Mouse (Mus musculus) CH12.LX (cell line): ENCODE results near the gene Eif4g3. TPM values are rescaled to one million over a fixed set of nuclear protein-coding genes. Genes with fewer than 3 reads are reported as not detected.

Experiments
- DNase-seq: peaks from one replicate; pipeline ENCODE4 v3.0.0-alpha.2; 2013; ENCODE audit errors: extremely low read depth
- H3K27ac ChIP-seq: 2 replicates; pipeline ENCODE4 v1.5.1; 2012; ENCODE audit warnings: low read depth, mild to moderate bottlenecking, control low read depth, moderate library complexity; ENCODE audit not compliant: insufficient read depth
- H3K27me3 ChIP-seq: replicated peaks from 2 replicates; pipeline ENCODE3; 2012; ENCODE audit warnings: inconsistent platforms
- H3K36me3 ChIP-seq, 2 experiments: replicated peaks in 1 of 2; 2 replicates each; pipeline versions ENCODE3 to v1.6.1; 2012; ENCODE audit warnings: inconsistent platforms in 1 of 2, low read length in 1 of 2, mild to moderate bottlenecking in 1 of 2, mixed read lengths in 1 of 2, moderate library complexity in 1 of 2; ENCODE audit not compliant: control insufficient read depth in 1 of 2, insufficient read depth in 1 of 2
- H3K4me1 ChIP-seq, 2 experiments: 2 replicates each; pipeline ENCODE4 v1.6.1; 2012; ENCODE audit warnings: inconsistent platforms in 1 of 2, moderate library complexity in 1 of 2; ENCODE audit not compliant: insufficient read depth in 2 of 2, control insufficient read depth in 1 of 2
- H3K4me2 ChIP-seq: 2 replicates; pipeline ENCODE4 v1.6.1; 2012; ENCODE audit warnings: low read depth, mild to moderate bottlenecking, control low read depth; ENCODE audit not compliant: poor library complexity, insufficient read depth, severe bottlenecking
- H3K4me3 ChIP-seq, 3 experiments: fragments of 150-350 bp in 1 of 3; sonication (generic) in 1 of 3; replicated peaks in 1 of 3; 2 replicates each; pipeline versions ENCODE3 to v1.5.1; 2011 to 2012; ENCODE audit warnings: low read depth in 2 of 3, low read length in 2 of 3, mild to moderate bottlenecking in 2 of 3, moderate library complexity in 2 of 3, control low read depth in 1 of 3, improper control_type of control experiment in 1 of 3, inconsistent platforms in 1 of 3, mixed read lengths in 1 of 3; ENCODE audit not compliant: poor library complexity in 1 of 3
- H3K79me2 ChIP-seq: replicated peaks from 2 replicates; pipeline ENCODE4 v1.6.1; 2012; ENCODE audit warnings: mild to moderate bottlenecking, moderate library complexity; ENCODE audit not compliant: control insufficient read depth, poor library complexity, insufficient read depth, severe bottlenecking; ENCODE audit errors: extremely low read depth
- H3K9ac ChIP-seq: 2 replicates; pipeline ENCODE4 v1.6.1; 2012; ENCODE audit warnings: low read depth, mild to moderate bottlenecking, control low read depth, moderate library complexity; ENCODE audit not compliant: insufficient read depth
- H3K9me3 ChIP-seq: replicated peaks from 2 replicates; pipeline ENCODE3; 2012; ENCODE audit warnings: low read length, inconsistent platforms, mixed read lengths
- CHD1 ChIP-seq: IDR thresholded peaks from 2 replicates; pipeline ENCODE4 v1.6.1; 2012; ENCODE audit warnings: low read depth, low read length, improper control_type of control experiment, inconsistent platforms
- ETS1 ChIP-seq: conservative IDR thresholded peaks from 2 replicates; pipeline ENCODE4 v1.6.1; 2012; ENCODE audit warnings: low read depth, mild to moderate bottlenecking, inconsistent platforms, low read length, improper control_type of control experiment, moderate library complexity
- HCFC1 ChIP-seq: IDR thresholded peaks from 2 replicates; pipeline ENCODE4 v1.6.1; 2012; ENCODE audit warnings: low read depth, mild to moderate bottlenecking, inconsistent platforms, low read length, improper control_type of control experiment
- JUN ChIP-seq: IDR thresholded peaks from 2 replicates; pipeline ENCODE4 v1.6.1; 2011; ENCODE audit warnings: low read depth, mild to moderate bottlenecking, low read length, improper control_type of control experiment, moderate library complexity; ENCODE audit not compliant: insufficient read depth
- JUND ChIP-seq: conservative IDR thresholded peaks from 2 replicates; pipeline ENCODE4 v1.6.1; 2011; ENCODE audit warnings: low read depth, low read length, improper control_type of control experiment
- MAFK ChIP-seq: IDR thresholded peaks from 2 replicates; pipeline ENCODE4 v1.6.1; 2011; ENCODE audit warnings: low read length, improper control_type of control experiment; ENCODE audit not compliant: insufficient replicate concordance
- MAX ChIP-seq: IDR thresholded peaks from 2 replicates; pipeline ENCODE4 v1.6.1; 2011; ENCODE audit warnings: low read length, improper control_type of control experiment
- MEF2A ChIP-seq: IDR thresholded peaks from 2 replicates; pipeline ENCODE4 v1.6.1; 2014; ENCODE audit warnings: low read depth, mild to moderate bottlenecking, inconsistent platforms, low read length, improper control_type of control experiment, borderline replicate concordance
- NELFE ChIP-seq: IDR thresholded peaks from 2 replicates; pipeline ENCODE4 v1.6.1; 2011; ENCODE audit warnings: low read depth, low read length, improper control_type of control experiment
- NRF1 ChIP-seq: IDR thresholded peaks from 2 replicates; pipeline ENCODE4 v1.6.1; 2014; ENCODE audit warnings: low read depth, mild to moderate bottlenecking, inconsistent platforms, low read length, improper control_type of control experiment, moderate library complexity
- PAX5 ChIP-seq: IDR thresholded peaks from 2 replicates; pipeline ENCODE4 v1.6.1; 2012; ENCODE audit warnings: low read length, inconsistent platforms, mixed read lengths
- POLR2A ChIP-seq: IDR thresholded peaks from 2 replicates; pipeline ENCODE4 v1.6.1; 2011; ENCODE audit warnings: low read depth, mild to moderate bottlenecking, improper control_type of control experiment, low read length
- SMC3 ChIP-seq: IDR thresholded peaks from 2 replicates; pipeline ENCODE4 v1.6.1; 2011; ENCODE audit warnings: low read depth, low read length, improper control_type of control experiment
- USF2 ChIP-seq: conservative IDR thresholded peaks from 2 replicates; pipeline ENCODE4 v1.6.1; 2011; ENCODE audit warnings: low read depth, low read length, improper control_type of control experiment
- ZC3H11A ChIP-seq: IDR thresholded peaks from 2 replicates; pipeline ENCODE4 v1.6.1; 2012; ENCODE audit warnings: low read depth, mild to moderate bottlenecking, inconsistent platforms, low read length, improper control_type of control experiment
- ZNF384 ChIP-seq: IDR thresholded peaks from 2 replicates; pipeline ENCODE4 v1.6.1; 2012; ENCODE audit warnings: low read depth, low read length, improper control_type of control experiment, inconsistent platforms
- dilution Hi-C: fragments of 300-500 bp; cut with MboI; formaldehyde crosslinking; loops from 2 replicates; pipeline ENCODE4 v1.14.3; 2020; ENCODE audit warnings: low sequenced_read_pairs; ENCODE audit not compliant: extremely low pct_unique_long_range_greater_than_20kb, extremely low pct_ligation_motif_present
- in situ Hi-C: fragments of 300-500 bp; cut with MboI; formaldehyde crosslinking; loops from 3 replicates; pipeline ENCODE4 v1.14.3; 2019; ENCODE audit warnings: low sequenced_read_pairs, low pct_ligation_motif_present, low pct_unique_long_range_greater_than_20kb, mixed read lengths
- polyA plus RNA-seq: library from polyadenylated mRNA; unstranded; fragments of >175 nt; gene quantifications from 2 replicates; pipeline ENCODE4 v1.2.1, GENCODE M21; 2012; ENCODE audit warnings: low read depth; ENCODE audit not compliant: insufficient read length
- total RNA-seq, 2 experiments: library from RNA; depleted of rRNA; stranded (reverse); fragments of 300-350 nt in 1 of 2; fragments of >200 nt in 1 of 2; gene quantifications; 2 replicates each; pipeline ENCODE4 v1.2.3; 2012 to 2014

Eif4g3 gene
- total and polyA plus RNA-seq, 3 experiments: 10.8 to 47.2 (median 24.0) TPM

DNA sequence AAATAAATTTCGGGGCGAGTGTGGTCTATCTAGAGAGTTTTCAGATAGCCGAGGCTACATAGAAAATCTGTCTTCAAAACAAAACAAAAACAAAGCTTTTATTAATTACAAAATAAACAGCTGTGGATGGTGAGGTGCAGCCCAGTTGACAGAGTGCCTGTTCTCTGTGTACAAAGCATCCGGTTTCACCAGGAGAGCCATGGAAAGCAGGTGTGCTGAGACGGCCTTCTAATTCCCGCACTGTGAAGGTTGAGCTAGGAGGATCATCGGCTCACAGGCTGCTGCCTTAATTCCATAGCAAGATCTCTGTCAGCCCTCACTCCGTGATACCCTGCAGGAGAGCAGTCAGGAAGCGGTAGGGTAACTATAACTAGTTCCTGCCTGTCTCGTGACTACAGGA is 109.0 kb downstream of the Eif4g3 start:
- Histone ChIP-seq H3K27me3 (no peaks in the 10 kb centered on the region), H3K4me3 (no peak overlapping the region), H3K9me3 (no peaks in the 10 kb centered on the region), H3K27ac (no peak overlapping the region), H3K9ac (no peak overlapping the region), H3K79me2 (no peaks in the 10 kb centered on the region; the same call in 1 of the 2 replicates), H3K4me2 (no peak overlapping the region), H3K36me3 (peaks cover 64 to 97% of the 10 kb centered on the region in 2 experiments), H3K4me1 (no peaks in the 10 kb centered on the region)
- DNase-seq: no peak
- TF ChIP-seq NRF1 (no peak), JUND (no peak), POLR2A (no peak), MEF2A (no peak), ETS1 (no peak), ZC3H11A (no peak), MAFK (no peak), JUN (no peak), USF2 (no peak), HCFC1 (no peak), NELFE (no peak), ZNF384 (no peak), CHD1 (no peak)
- dilution Hi-C loops (no loop called here), in situ Hi-C loops (loop anchor here (10.0 kb wide), 1 partner anchor 137 kb away; no protein-coding TSS in a partner anchor)

- Histone ChIP-seq H3K27me3 (no peaks in the 10 kb centered on the region), H3K27ac (no peak overlapping the region), H3K9ac (no peak overlapping the region), H3K4me1 (no peaks in the 10 kb centered on the region), H3K79me2 (no peaks in the 10 kb centered on the region; the same call in 1 of the 2 replicates), H3K4me2 (no peak overlapping the region), H3K36me3 (peaks cover 66 to 97% of the 10 kb centered on the region in 2 experiments), H3K4me3 (no peak overlapping the region), H3K9me3 (no peaks in the 10 kb centered on the region)
- TF ChIP-seq PAX5 (no peak), NRF1 (no peak), NELFE (no peak), MAX (no peak), ETS1 (no peak), SMC3 (no peak), POLR2A (no peak), CHD1 (no peak)
- dilution Hi-C loops (no loop called here), in situ Hi-C loops (loop anchor here (10.0 kb wide), 1 partner anchor 138 kb away; no protein-coding TSS in a partner anchor)
- DNase-seq: no peak
Measured at GRCm38 (mm10) chr4:138102413-138102812, 109.6 kb downstream of the Eif4g3 start.
